Mouse (Mus musculus) embryonic fibroblast, embryonic 13.5 days (primary cell): ENCODE measurements around the gene Hcrtr2.

Source experiments
- CTCF ChIP-seq: IDR thresholded peaks from 2 replicates; pipeline ENCODE4 v1.5.1; 2011; ENCODE audit warnings: mild to moderate bottlenecking, control low read depth, low read length, moderate library complexity, borderline replicate concordance; ENCODE audit not compliant: insufficient read depth
- POLR2A ChIP-seq: IDR thresholded peaks from 2 replicates; pipeline ENCODE4 v1.6.1; 2011; ENCODE audit warnings: low read depth, mild to moderate bottlenecking, control low read depth, low read length, moderate library complexity

DNA sequence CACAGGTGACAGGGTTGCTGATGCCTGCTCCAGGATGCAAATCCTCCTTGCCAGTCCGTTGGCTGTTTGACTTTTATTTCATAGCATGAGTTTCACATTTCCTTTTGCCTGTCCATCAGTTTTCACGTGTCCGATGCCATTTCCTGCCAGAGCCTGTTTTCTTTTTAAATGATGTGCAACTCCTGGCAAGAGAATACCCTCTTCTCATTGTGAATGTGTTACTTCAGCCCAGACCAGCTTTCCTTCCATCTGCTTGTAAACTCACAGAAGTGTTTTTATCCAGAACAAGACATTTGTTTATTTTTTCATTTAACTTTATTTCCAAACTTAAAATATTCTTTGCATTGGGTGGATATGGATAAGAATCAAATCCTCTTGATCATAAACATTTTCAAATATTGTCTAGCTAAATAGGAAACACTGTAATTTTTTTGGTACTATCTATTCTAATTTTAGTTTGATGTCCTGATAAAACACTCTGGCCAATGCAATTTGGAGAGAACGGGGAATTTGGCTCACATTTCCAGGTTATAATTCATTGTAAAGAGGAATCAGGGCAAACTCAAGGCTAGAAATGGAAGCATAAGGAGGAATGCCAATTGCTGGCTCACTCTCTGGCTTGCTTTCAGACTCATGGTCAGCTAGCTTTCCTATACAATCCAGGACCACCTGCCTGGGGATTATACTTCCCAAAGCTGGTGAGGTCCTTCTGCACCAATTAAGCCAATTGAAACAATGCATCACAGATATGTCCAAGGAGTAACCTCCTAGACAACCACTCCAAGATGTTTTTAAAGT lies 106.3 kb downstream of the Hcrtr2 start:
- TF ChIP-seq CTCF, result no peak
- no peak for TF ChIP-seq POLR2A
